25 mouse cellular contexts compared by ENCODE assay signal in the genomic region with DNA sequence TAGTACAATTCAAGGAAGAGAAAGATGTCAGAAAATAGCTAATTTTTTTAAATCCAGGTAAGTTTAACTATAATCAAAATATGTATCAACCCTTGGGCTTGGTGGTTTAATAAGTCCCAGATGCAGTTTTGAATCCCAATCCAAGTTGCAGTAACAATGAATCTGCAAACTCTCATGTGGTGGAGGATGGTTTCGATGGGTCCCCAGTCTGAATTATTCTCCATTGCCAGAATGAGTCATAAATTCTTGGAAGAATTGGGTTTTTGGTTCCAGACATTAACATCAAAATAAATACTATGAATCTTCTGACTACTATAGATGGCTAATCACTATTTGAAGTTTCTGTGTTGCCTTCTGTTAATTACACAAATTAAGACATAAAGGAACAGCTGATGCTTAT.
DNase-seq lines count a peak whose midpoint lies in the region; ATAC-seq and TF ChIP-seq lines count a peak whose summit lies in the region.
"Had no signal": no experiment of that assay in that cellular context is flagged by ENCODE, and none has a peak within 500 bp of the region (broad histone marks: within the 10 kb centered on the region; RNA-seq: fewer than 3 reads in every experiment).

No protein-coding gene starts in this region.

- no peaks in the 10 kb centered on the region for H3K27me3 ChIP-seq in forebrain, embryonic 14.5 days (replicated peaks; ENCODE audit: control insufficient read depth, insufficient read depth, low read length)
- H3K27me3 ChIP-seq in forebrain, embryonic 10.5 days (ENCODE audit: poor library complexity, severe bottlenecking) = no peaks in the 10 kb centered on the region
- H3K27me3 ChIP-seq: CH12.LX, Patski had no signal

- peak overlapping the region; percentile 41; the same call in 1 of the 2 replicates for H3K27ac ChIP-seq in embryonic fibroblast, embryonic 13.5 days (ENCODE audit: insufficient read depth, low read length)
- no peak overlapping the region for H3K27ac ChIP-seq in forebrain, embryonic 14.5 days (ENCODE audit: low read depth, low read length)
- no peak overlapping the region for H3K27ac ChIP-seq in forebrain, embryonic 10.5 days

- no peak for TF ChIP-seq CTCF in embryonic fibroblast, embryonic 13.5 days (IDR thresholded peaks at IDR 0.05; ENCODE audit: borderline replicate concordance, insufficient read depth, low read length)

- no peaks in the 10 kb centered on the region for H3K36me3 ChIP-seq in forebrain, embryonic 14.5 days (ENCODE audit: control insufficient read depth, insufficient read depth, low read length)
- no peaks in the 10 kb centered on the region for H3K36me3 ChIP-seq in forebrain, embryonic 10.5 days (replicated peaks)
- H3K36me3 ChIP-seq: G1E had no signal

- WGBS in forebrain, embryonic 14.5 days = 92% methylated on average over 1 of the region's 1 CpGs
- 90% methylated on average over 1 of the region's 1 CpGs for WGBS in forebrain, embryonic 10.5 days

- TF ChIP-seq POLR2A in embryonic fibroblast, embryonic 13.5 days (IDR thresholded peaks at IDR 0.05; ENCODE audit: low read depth, low read length) = no peak

- no peak overlapping the region for H3K9ac ChIP-seq in forebrain, embryonic 14.5 days (ENCODE audit: low read length)

- DNase-seq in 3T3-L1 (ENCODE audit: low read depth, low spot score) (peak; percentile 58), NIH3T3 (ENCODE audit: low read depth) (peak; percentile 57)
- DNase-seq in Muller cell, postnatal 12 days (ENCODE audit: inconsistent ontology term) = peak; percentile 54
- DNase-seq in forebrain, embryonic 14.5 days (ENCODE audit: low spot score) = no peak
- no peak for DNase-seq in forebrain, embryonic 10.5 days (ENCODE audit: extremely low spot score, low spot score)
- DNase-seq in left cerebral cortex, adult 18-20 months (ENCODE audit: low spot score in 2 of 2) = no peak
- no peak for DNase-seq in spleen, adult 18-20 months
- DNase-seq: adrenal gland, adult 2 months; adrenal gland, adult 8-10 months; adrenal gland, postnatal 10 days; adrenal gland, postnatal 14 days; adrenal gland, postnatal 25 days; adrenal gland, postnatal 36 days; B cell, adult 2 months; cerebellum, adult 11 months; cerebellum, adult 11-12 months; cerebellum, adult 18-20 months; cerebellum, adult 2 months; cerebellum, adult 8-10 months had no signal

- ATAC-seq in forebrain, embryonic 14.5 days = no peak
- ATAC-seq: activated CD4-positive, CD25-positive, alpha-beta regulatory T cell, adult 4 months; CD4-positive, CD25-positive, alpha-beta regulatory T cell, adult 4 months; Patski had no signal

- no peaks in the 10 kb centered on the region for H3K9me3 ChIP-seq in forebrain, embryonic 14.5 days (replicated peaks; ENCODE audit: control insufficient read depth, low read length)
- no peaks in the 10 kb centered on the region for H3K9me3 ChIP-seq in forebrain, embryonic 10.5 days
- H3K9me3 ChIP-seq: G1E had no signal

- H3K4me3 ChIP-seq in embryonic fibroblast, embryonic 13.5 days (ENCODE audit: insufficient read depth, low read length) = no peak overlapping the region
- H3K4me3 ChIP-seq in forebrain, embryonic 14.5 days (ENCODE audit: low read depth, low read length) = no peak overlapping the region
- no peak overlapping the region for H3K4me3 ChIP-seq in forebrain, embryonic 10.5 days

- 0 out of 2 replicates have a peak, but pooled peaks cover 2% of the 10 kb centered on the region for H3K4me1 ChIP-seq in embryonic fibroblast, embryonic 13.5 days (ENCODE audit: control insufficient read depth, insufficient read depth, low read length)
- H3K4me1 ChIP-seq in forebrain, embryonic 14.5 days (ENCODE audit: control insufficient read depth, insufficient read depth, low read length) = peaks cover 3% of the 10 kb centered on the region; the same call in 1 of the 2 replicates
- H3K4me1 ChIP-seq in forebrain, embryonic 10.5 days = peaks cover 11% of the 10 kb centered on the region

- no peak overlapping the region for H3K4me2 ChIP-seq in forebrain, embryonic 14.5 days (ENCODE audit: low read length)

Comparison
In these comparisons a context has a peak if more than half of its experiments do, and no peak if none do; other contexts are left out.
1. DNase-seq: peak in 3T3-L1 (single experiment), Muller cell, postnatal 12 days (single experiment) and NIH3T3 (single experiment); none in forebrain, embryonic 14.5 days (single experiment), forebrain, embryonic 10.5 days (single experiment), left cerebral cortex, adult 18-20 months (0 of 2) and spleen, adult 18-20 months (0 of 2).